Mouse (Mus musculus): ENCODE data around the gene Babam1.

Babam1 gene

DNA sequence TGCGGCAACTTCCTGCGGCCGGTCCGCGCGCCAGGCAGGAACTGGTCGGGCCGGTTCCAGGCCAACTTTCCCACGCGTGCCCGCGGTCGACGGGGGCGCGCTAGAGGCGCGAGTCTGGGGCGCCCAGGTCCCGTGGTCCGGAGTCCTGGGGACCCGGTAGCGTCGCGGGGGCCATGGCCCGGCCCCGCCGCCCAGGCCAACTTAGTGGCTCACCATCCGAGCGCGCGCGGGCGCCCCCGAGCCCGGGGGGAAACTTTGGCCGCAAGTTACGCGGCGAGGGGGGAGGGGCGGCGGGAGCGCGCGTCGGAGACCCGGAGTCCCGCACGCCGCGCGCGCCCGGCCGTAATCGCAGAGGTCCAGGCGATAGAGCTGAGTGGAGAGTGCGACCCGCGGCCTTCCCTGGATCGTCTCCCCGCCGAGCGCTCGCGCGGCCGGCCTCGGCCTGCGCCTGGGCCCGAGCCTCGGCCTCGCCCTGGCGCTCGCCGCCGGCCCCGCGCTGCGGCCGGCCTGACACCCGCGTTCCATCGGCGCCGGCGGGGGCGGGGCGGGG is 15.2 kb upstream of the Babam1 start, which contains the start of gene Nr2f6:
Nr2f6 (minus strand) TSS at position 540 of the 550 bp plus-strand sequence.
- DNase-seq (ENCODE audit: low spot score in 2 of 2): peak; percentile 73 to 89

DNA sequence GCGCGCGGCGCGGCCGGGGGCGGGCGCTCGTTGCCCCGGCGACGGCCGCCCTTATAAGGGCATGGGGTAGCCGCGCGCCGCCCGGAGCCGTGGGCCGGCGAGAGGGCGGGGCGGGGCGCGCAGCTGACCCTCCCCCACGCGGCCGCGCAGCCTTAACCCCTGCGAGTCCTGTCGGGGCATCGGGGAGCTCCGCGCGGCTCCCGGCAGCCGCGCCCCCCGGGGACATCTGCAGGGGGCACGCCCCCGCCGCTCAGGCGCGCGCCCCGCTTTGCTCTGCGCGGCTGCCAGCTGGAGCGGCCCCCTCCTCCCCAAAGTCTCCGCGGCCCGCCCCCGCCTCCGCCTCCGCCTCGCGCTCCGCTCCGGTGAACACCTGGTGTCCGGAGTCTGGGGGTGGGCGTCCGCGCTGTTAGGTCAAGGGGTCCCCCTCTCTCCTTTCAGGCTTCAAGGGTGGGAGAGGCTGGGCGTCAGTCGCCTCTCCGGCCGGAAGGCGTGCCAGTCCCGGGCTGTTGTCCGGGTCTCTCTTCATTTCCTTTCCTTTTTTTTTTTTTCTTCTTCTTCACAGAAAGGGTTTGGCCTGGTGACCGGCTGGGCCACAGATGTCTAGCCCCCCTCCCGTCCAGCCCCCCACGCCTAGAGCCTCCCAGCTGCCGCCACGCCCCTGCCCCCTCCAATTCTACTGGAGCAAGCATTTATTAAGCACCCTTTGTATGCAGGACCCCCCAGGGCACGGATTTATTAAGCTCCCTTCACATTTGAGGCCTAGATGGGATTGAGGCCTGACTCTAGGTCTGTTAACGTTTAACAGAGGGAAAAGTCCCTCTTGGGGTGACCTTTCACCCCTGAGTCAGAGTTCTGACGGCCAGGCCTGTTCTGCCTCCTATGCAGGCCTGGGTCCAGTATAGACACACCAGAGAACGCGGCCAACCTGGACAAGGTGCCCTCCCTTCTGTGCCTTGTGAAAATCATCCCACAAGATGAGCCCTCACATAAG is 14.4 kb upstream of the Babam1 start:
- peak; percentile 75 to 85 for DNase-seq (ENCODE audit: low spot score in 2 of 2)

DNA sequence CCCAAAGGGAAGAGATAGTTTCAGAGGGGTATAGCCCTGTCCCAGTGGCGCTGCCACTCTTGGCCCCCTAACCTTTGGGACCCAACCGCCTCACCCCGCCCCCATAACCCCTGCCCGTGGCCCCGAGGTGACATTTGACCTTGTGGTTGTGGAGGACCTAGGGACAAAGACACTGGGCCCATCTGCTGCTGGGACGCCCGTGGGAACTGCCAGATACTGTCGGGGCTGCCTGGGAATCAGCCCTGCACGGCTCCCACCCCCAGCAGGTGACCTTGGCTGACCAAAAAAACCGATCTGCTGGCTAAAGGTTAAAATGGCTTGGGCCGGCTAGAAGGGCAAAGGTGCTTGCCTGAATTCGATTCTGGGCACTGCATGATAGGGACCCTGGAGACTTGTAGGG is 13.3 kb upstream of the Babam1 start:
- no peak for DNase-seq (ENCODE audit: low spot score in 2 of 2)

DNA sequence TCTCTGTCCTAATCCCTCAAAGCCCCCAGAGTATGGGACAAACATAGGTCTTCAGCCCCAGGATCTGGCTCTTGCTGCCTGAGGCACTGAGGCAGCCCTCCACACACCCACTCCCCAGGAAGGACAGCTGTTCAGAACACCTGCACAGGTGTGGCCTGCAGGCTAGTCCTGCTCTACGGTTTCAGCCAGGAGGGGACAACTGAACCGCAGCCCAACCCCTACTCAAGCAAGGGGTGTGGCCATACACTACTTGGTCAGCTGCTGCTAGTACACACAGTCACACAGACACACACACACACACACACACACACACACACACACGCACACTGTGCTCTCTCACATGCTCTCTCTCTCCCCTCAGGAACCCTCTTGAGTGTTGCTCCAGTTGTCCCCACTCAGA is 12.8 kb upstream of the Babam1 start:
- DNase-seq (ENCODE audit: low spot score in 2 of 2): no peak

DNA sequence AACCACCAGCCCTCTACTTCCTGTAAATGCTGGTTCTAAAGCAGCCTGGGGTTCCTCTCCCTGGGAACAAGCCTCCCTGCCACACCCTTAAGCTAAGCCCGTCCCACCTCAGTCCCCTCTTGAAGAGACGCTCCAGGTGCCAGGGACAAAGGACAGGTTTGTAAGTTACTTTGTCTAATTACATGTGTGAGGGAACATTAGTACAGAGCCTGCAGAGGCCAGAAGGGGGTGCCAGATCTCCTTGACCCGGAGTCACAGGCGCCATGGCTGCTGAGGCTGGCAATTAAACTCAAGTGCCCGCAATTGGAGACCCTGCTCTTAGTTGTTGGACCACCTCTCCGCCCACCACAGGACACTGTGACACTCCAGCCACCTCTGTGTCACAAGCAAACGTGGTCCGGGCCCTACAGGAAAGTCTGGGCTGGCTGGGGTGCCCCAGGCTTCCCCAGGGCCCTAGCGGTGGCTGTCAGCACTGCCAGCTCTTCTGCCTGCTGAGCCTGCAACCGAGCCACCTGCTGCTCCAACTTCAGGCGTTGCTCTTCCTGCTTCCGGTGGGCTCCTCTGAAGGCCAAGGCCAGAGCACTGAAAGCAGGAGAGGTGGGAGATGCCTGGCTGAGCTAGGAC is 11.3 kb upstream of the Babam1 start:
- DNase-seq (ENCODE audit: low spot score in 2 of 2): no peak

DNA sequence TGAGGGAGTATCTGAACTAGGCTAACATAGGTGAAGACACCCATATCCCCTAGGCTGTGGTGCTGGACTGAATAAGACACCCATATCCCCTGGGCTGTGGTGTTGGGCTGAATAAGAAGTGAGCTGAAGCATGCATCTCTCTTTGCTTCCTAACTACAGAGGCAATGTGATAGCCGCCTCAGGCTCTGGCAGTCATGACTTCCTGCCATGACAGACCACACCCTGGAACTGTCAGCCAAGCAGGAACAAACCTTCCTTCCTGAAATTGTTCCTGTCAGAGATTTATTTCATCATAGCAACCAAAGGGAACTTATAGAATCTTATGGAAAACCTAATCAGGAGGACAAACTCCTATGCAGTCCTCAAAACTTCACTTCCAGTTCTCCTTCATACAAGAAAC is 8.4 kb upstream of the Babam1 start:
- no peak for DNase-seq (ENCODE audit: low spot score in 2 of 2)

DNA sequence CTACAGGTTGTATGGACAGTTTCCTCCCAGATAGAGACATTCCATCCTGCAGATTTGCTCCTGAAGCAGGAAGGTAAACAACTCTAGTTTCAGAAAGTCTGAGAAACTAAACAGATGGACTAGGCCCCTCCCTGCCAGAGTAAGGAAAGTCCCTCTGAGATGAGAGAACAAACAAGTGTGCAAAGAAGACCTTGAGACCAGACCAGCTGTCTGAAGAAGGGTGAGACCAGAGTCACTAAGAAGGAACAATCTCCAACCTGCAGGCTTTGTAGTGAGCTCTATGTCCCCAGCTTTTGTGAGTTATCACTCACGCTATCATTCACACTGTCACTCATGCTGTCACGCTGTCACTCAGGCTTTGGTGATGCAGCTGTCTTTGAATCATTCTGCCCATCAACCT is 5.0 kb upstream of the Babam1 start:
- no peak for DNase-seq (ENCODE audit: low spot score in 2 of 2)

DNA sequence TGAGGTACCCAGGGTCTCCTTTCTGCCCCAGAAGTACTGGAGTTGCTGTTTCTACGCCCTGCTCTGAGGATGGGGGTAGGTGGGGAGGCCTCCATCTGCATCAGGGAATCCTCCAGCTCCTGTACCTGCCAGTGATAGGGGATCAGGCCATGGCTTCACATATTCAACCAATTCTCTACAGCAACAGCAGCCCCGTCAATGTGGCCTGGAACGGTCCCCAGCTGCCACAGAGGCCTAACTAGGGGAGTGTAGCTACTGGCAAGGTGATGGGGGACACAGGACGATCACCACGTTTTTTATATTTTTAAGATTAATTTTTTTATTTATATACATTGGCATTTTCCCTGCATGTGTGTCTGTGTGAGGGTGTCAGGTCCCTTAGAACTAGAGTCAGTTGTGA is 4.3 kb upstream of the Babam1 start:
- no peak for DNase-seq (ENCODE audit: low spot score in 2 of 2)

DNA sequence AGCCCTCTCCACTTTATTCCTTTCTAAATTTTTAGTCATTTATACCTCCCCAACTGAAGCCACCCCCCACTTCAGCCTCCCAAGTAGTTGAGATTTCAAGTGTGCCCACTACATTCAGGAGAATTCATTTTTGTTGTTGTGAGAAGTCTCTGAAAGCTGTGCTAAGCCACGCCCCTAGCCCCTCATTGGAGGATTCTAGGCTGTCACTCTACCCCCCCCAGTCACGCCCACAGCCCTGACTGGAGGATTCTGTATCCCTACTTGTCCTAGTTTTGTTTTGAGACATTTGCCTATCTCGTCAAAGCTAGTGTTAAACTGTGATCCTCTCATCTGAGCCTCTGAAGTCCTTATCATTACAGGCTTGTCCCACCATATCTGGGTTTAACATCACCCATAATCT is 3.8 kb upstream of the Babam1 start:
- no peak for DNase-seq (ENCODE audit: low spot score in 2 of 2)

DNA sequence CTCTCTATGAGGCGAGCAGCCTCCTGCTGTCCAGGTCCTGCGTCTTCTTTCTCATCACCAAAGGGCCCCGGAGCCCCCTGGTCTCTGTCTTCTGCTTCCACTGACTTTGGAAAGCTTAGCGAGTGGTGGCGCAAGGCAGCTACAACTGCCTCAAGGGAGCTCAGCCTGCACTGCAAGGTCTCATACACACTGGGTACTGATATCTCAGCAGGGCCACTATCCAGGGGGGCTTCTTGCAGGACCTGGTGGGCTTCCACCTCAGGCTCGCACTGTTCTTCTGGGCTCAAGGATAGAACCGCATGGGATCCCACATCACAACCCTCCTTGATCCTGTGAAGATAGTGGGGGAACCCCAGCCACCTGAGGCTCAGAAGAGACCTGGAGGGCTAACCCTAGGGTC is 2.2 kb upstream of the Babam1 start:
- DNase-seq (ENCODE audit: low spot score in 2 of 2): no peak

DNA sequence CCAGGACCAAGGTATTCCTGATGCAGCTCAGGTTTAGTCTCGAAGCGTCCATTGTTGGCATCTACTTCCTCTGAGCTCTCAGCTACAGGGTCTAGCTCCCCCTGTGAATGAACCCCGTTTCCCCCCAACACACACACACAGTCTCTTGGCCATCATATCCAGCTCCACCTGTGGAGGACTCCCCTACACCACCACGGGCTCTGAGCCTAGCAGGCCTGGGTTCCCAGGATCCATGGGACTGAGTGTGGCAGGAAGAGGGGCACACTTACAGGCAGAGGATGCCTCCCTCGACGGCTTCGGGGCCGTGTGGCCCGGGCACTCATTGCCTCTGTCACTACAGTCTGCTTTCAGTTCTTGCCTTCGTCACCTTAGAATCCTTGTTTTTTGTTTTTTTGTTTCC is 1.6 kb upstream of the Babam1 start:
- no peak for DNase-seq (ENCODE audit: low spot score in 2 of 2)

DNA sequence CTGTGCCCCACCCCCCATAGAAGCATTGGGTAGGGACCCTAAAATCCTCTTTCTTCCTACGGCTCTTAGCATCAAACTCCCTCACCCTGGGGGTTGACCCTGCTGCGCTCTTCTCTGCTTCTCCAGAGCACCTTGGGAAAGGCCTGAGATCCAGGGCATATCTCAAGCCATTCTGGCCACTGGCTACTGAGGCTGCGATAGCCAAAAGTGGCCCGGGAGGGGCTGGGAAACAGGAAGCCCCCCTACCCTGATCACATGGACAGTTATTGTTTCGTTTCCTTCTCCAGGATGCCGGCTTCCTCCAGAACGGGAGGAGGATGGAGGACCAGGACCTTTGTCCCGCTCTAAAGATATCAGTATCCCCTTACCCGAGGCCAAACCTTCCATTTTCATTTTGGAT is 1.0 kb upstream of the Babam1 start, which contains the start of gene Ushbp1:
Ushbp1 (minus strand) TSS at position 174 of the 400 bp plus-strand sequence.
- DNase-seq (ENCODE audit: low spot score in 2 of 2): no peak

DNA sequence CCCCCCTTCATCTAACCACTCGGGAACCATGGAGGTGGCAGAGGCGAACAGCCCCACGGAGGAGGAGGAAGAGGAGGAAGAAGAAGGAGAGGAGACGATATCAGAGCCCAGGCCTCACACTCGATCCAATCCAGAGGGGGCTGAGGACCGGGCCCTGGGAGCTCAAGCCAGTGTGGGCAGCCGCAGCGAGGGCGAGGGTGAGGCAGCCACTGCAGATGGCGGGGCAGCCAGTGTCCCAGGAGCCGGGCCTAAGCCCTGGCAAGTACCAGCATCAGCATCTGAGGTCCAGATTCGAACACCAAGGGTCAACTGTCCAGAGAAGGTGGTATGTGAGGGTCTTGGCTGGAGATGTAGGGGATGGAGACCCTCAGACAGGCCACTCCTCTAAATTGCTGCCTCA is 1.0 kb downstream of the Babam1 start:
- DNase-seq (ENCODE audit: low spot score in 2 of 2): no peak

DNA sequence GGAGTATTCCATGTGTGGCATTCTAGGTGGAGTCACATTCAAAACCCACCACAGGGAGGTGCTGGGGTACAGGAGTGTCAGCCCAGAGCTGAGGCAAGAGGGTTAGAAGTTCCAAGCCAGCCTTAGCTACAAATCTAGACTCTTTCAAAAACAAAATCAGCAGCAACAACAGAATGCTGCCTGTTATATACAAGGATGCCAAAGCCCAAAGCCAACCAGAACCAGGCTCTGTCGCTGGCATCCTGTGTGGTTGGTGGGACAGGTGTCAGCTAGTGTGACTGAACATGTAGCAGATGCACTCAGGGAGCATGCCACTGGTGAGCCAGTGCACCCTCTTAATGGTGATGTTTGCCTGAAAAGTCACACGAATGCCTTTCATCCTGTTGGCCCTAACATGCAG is 4.2 kb downstream of the Babam1 start:
- no peak for DNase-seq (ENCODE audit: low spot score in 2 of 2)

DNA sequence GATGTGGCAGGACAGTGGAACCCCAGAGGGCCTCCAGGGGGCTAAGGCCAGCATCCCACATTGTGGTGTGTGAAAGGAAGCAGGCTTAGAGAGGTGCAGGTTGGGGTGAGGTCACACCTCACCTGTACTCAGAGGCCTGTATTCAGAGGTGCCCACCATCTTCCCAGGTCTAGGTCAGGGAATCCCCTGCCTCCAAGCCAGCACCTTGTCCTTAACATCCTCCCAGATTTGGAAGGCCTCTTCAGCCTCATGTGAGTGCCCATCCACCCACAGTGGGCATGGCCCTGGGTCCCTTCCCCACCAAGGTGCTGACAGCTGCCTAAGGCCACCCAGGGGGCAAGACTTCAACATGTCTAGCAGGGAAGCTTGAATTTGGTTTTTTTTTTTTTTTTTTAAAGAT is 4.8 kb downstream of the Babam1 start:
- DNase-seq (ENCODE audit: low spot score in 2 of 2): no peak

DNA sequence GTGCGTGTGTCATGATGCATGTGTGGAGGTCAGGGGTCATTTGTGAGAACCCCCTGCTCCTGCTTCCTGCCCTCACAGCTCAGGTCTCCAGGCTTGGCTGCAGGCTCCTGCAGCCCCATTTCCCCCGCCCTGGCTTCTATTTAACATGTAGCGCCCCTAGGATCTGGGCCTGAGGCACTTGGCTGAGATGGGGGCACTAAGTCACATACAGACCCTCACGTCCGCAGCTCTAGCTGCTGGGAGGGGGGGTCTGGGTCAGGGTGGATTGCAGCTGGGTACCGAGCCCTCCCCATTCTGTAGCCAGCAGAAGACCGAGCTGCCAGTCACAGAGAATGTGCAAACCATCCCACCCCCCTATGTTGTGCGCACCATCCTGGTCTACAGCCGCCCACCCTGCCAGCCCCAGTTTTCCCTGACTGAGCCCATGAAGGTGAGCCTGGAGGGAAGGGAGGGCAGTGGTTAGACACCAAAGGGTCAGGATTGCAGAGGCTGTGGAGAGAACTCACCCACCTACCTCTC is 5.8 kb downstream of the Babam1 start:
- DNase-seq (ENCODE audit: low spot score in 2 of 2): no peak

DNA sequence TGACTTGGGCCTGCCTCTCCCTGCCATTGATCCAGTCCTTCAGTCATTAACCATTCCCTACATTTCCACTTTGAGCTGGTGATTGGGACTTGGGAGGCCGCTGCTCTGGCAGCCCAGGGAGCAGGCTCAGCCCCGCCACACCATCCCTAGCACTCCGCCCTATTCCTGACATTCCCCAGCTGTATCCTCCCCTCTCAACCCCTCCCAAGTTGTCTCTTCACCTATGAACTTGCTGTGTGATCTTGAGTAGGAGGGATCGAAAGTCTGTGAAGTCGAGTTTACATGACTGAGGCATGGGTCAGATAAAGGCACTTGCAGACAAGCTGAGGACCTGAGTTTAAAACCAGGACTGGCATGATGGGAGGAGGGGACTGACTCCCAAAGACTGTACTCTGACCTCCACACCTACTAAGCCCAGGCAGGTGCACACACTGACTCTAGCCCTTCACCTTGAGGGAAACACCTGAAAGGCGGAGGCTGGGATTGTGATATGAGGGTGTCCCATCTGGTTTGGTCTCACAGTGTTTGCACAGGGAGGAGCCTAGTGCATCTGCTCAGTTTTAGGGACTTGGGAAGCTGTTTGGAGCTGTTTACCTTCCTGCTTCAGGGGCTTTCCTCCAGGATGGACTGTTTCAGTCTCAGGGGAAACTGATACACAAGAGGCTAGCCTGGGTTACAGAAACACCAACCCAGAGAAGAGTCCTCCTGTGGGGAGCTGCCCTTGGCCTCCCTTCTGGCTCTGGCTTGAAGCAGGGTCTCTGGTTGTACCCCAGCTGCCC is 6.6 kb downstream of the Babam1 start:
- no peak for DNase-seq (ENCODE audit: low spot score in 2 of 2)

DNA sequence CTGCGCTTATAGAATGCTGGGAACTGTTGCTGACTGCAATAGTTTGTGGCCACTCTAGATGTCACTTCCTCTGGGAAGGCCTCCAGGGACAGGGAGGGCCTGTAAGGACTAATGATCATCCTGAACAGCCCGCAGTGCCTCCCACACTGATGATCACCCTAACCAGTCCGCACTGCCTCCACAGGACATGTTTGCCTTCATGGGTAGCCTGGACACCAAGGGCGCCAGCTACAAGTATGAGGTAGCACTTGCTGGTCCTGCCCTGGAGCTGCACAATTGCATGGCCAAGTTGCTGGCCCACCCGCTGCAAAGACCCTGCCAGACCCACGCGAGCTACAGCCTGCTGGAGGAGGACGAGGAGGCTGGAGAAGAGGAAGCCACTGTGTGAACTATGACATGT is 7.3 kb downstream of the Babam1 start:
- no peak for DNase-seq (ENCODE audit: low spot score in 2 of 2)

DNA sequence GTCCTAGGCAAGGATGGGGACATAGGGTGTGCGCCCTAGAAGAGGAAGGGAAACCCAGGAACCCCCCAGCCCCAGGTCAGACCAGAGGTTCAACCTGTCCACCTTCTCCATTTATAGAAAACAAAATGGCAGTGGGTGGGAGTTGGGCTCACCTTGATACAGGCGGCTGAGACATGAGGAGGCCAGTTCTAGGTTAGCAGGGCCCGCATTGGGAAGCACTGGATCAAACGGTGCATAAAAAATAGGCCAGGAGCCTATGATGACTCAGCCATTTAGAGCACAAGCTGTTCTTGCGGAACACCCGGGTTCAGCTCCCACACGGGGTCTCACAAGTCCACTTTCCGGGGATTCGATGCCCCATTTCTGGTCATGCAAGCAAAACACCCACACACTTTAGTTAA is 8.3 kb downstream of the Babam1 start:
- no peak for DNase-seq (ENCODE audit: low spot score in 2 of 2)

DNA sequence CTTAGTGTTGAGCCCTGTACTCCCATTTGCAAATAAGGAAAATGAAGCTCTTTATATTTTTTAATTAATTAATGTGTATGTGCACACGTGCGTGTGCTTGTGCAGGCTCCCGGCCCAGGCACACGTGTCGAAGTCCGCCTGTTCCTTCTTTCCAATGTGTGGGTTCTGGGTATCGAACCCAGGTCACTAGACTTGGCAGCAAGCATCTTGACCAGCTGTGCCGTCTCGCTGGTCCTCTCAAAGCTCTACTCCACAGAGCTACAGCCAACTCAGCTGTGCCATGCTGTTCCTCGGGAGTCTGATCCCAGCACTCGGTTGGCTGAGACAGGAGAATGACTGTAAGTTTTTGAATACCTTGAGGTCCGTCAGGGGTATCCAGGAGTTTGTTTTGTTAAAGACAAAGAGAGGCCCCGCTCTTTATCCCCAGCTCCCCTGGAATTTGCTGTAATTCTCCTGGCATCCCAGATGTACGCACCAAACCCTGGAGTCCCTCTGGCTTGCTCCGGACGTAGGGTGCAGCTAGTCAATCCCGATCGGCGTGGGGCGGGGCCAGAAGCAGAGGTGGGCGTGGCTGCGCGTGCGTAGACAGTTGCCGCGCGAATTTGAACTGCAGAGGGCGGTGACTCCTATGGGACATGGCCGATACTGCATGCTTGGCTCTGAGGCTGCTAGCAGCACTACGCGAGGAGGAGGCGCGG is 8.9 kb downstream of the Babam1 start, which contains the start of gene Ankle1:
Ankle1 (plus strand) TSS at position 610 of the 698 bp plus-strand sequence.
- DNase-seq (ENCODE audit: low spot score in 2 of 2): peak; percentile 93 to 100

All from urinary bladder, adult 18-20 months (tissue).